Mouse (Mus musculus): ENCODE results near the gene Gm17087.

The Gm17087 gene

GRCm38 (mm10) chr17:8566850-8567249, at the start of gene Gm17087:
Gene Gm17087, minus strand, starts transcription at chr17:8566950.
- no peak for DNase-seq (ENCODE audit: low spot score in 2 of 2)

- peak; percentile 64 to 82 for DNase-seq (ENCODE audit: low spot score in 2 of 2)
Observed at GRCm38 (mm10) chr17:8613882-8614551, 47.3 kb upstream of the Gm17087 start.

- DNase-seq (ENCODE audit: low spot score in 2 of 2), result no peak
Observed at GRCm38 (mm10) chr17:8611916-8612315, 45.2 kb upstream of the Gm17087 start.

GRCm38 (mm10) chr17:8606695-8607094, 39.9 kb upstream of the Gm17087 start:
- DNase-seq (ENCODE audit: low spot score in 2 of 2), result no peak

- no peak for DNase-seq (ENCODE audit: low spot score in 2 of 2)
Observed at GRCm38 (mm10) chr17:8605921-8606320, 39.2 kb upstream of the Gm17087 start.

- DNase-seq (ENCODE audit: low spot score in 2 of 2), result no peak
Observed at GRCm38 (mm10) chr17:8602976-8603375, 36.2 kb upstream of the Gm17087 start.

- peak; percentile 36 to 64 for DNase-seq (ENCODE audit: low spot score in 2 of 2)
Observed at GRCm38 (mm10) chr17:8597790-8598189, 31.0 kb upstream of the Gm17087 start.

GRCm38 (mm10) chr17:8592427-8593277, 25.9 kb upstream of the Gm17087 start:
- peak in 1 of 2 experiments; percentile 76 for DNase-seq (ENCODE audit: low spot score in 2 of 2)

GRCm38 (mm10) chr17:8581579-8581978, 14.8 kb upstream of the Gm17087 start:
- DNase-seq (ENCODE audit: low spot score in 2 of 2), result peak in 1 of 2 experiments; percentile 24

GRCm38 (mm10) chr17:8580360-8580759, 13.6 kb upstream of the Gm17087 start:
- no peak for DNase-seq (ENCODE audit: low spot score in 2 of 2)

GRCm38 (mm10) chr17:8573542-8574260, 7.0 kb upstream of the Gm17087 start:
- DNase-seq (ENCODE audit: low spot score in 2 of 2), result no peak

- no peak for DNase-seq (ENCODE audit: low spot score in 2 of 2)
Observed at GRCm38 (mm10) chr17:8562886-8563280, 3.9 kb downstream of the Gm17087 start.

- DNase-seq (ENCODE audit: low spot score in 2 of 2), result no peak
Observed at GRCm38 (mm10) chr17:8562101-8562885, 4.5 kb downstream of the Gm17087 start.

- DNase-seq (ENCODE audit: low spot score in 2 of 2), result no peak
Observed at GRCm38 (mm10) chr17:8557926-8558325, 8.8 kb downstream of the Gm17087 start.

- DNase-seq (ENCODE audit: low spot score in 2 of 2), result no peak
Observed at GRCm38 (mm10) chr17:8556223-8556622, 10.5 kb downstream of the Gm17087 start.

- no peak for DNase-seq (ENCODE audit: low spot score in 2 of 2)
Observed at GRCm38 (mm10) chr17:8555785-8556184, 11.0 kb downstream of the Gm17087 start.

- DNase-seq (ENCODE audit: low spot score in 2 of 2), result no peak
Observed at GRCm38 (mm10) chr17:8554219-8554618, 12.5 kb downstream of the Gm17087 start.

GRCm38 (mm10) chr17:8553601-8554000, 13.1 kb downstream of the Gm17087 start:
- no peak for DNase-seq (ENCODE audit: low spot score in 2 of 2)

GRCm38 (mm10) chr17:8552346-8553035, 14.3 kb downstream of the Gm17087 start:
- no peak for DNase-seq (ENCODE audit: low spot score in 2 of 2)

- no peak for DNase-seq (ENCODE audit: low spot score in 2 of 2)
Observed at GRCm38 (mm10) chr17:8551641-8552040, 15.1 kb downstream of the Gm17087 start.

- DNase-seq (ENCODE audit: low spot score in 2 of 2), result no peak
Observed at GRCm38 (mm10) chr17:8548733-8549132, 18.0 kb downstream of the Gm17087 start.
